Mouse (Mus musculus): ENCODE data around the gene 1110065P20Rik.

1110065P20Rik gene

GRCm38 (mm10) chr4:124840998-124841397 lies 10.0 kb downstream of the 1110065P20Rik start:
- DNase-seq: no peak

- no peak for DNase-seq
Measured at GRCm38 (mm10) chr4:124838035-124838700, 12.8 kb downstream of the 1110065P20Rik start.

GRCm38 (mm10) chr4:124832796-124833195 lies 18.2 kb downstream of the 1110065P20Rik start:
- no peak for DNase-seq

- no peak for DNase-seq
Measured at GRCm38 (mm10) chr4:124829671-124830070, 21.3 kb downstream of the 1110065P20Rik start.

- no peak for DNase-seq
Measured at GRCm38 (mm10) chr4:124825371-124825965, 25.5 kb downstream of the 1110065P20Rik start.

- DNase-seq: no peak
Measured at GRCm38 (mm10) chr4:124824967-124825366, 26.0 kb downstream of the 1110065P20Rik start.

GRCm38 (mm10) chr4:124818832-124819231 lies 32.2 kb downstream of the 1110065P20Rik start:
- no peak for DNase-seq

- no peak for DNase-seq
Measured at GRCm38 (mm10) chr4:124817803-124818202, 33.2 kb downstream of the 1110065P20Rik start.

- no peak for DNase-seq
Measured at GRCm38 (mm10) chr4:124815901-124816300, 35.1 kb downstream of the 1110065P20Rik start.

GRCm38 (mm10) chr4:124811347-124811975 lies 39.5 kb downstream of the 1110065P20Rik start:
- no peak for DNase-seq

GRCm38 (mm10) chr4:124810056-124810455 lies 40.9 kb downstream of the 1110065P20Rik start:
- DNase-seq: no peak

- DNase-seq: no peak
Measured at GRCm38 (mm10) chr4:124809136-124809883, 41.7 kb downstream of the 1110065P20Rik start.

- DNase-seq: no peak
Measured at GRCm38 (mm10) chr4:124808511-124808910, 42.5 kb downstream of the 1110065P20Rik start.

GRCm38 (mm10) chr4:124803406-124803805 lies 47.6 kb downstream of the 1110065P20Rik start:
- no peak for DNase-seq

- DNase-seq: peak; percentile 93 to 94
Measured at GRCm38 (mm10) chr4:124802309-124803260, 48.4 kb downstream of the 1110065P20Rik start.

- peak; percentile 68 to 87 for DNase-seq
Measured at GRCm38 (mm10) chr4:124801552-124802308, 49.3 kb downstream of the 1110065P20Rik start, which contains the start of gene Mtf1. TSS of gene Mtf1 (plus strand) at chr4:124802104.

Data from spleen, adult 18-20 months (tissue).